Mouse (Mus musculus) embryo, embryonic 11.5 days (tissue): ENCODE data around the gene Cyp2d40.
"Not testable (repeated sequence)": the region's sequence is repeated elsewhere in the genome, so short reads cannot be mapped to it uniquely, and the experiment has no call there.

ENCODE experiments used
- DNase-seq: peaks from one replicate; pipeline ENCODE4 v3.0.0-alpha.2; 2012; ENCODE audit warnings: low read depth, low spot score

The Cyp2d40 gene

GRCm38 (mm10) chr15:82763631-82764420 is at the start of gene Cyp2d40:
Gene Cyp2d40 (minus strand): TSS chr15:82764183.
- no peak for DNase-seq

GRCm38 (mm10) chr15:82810556-82810955 is 46.6 kb upstream of the Cyp2d40 start:
- no peak for DNase-seq

- DNase-seq = no peak
Measured at GRCm38 (mm10) chr15:82809511-82809910, 45.5 kb upstream of the Cyp2d40 start.

GRCm38 (mm10) chr15:82806969-82807763 is 43.2 kb upstream of the Cyp2d40 start:
- no peak for DNase-seq

GRCm38 (mm10) chr15:82804708-82805639 is 41.0 kb upstream of the Cyp2d40 start:
- peak; percentile 57 for DNase-seq

GRCm38 (mm10) chr15:82795936-82796440 is 32.0 kb upstream of the Cyp2d40 start:
- no peak for DNase-seq

- DNase-seq = no peak
Measured at GRCm38 (mm10) chr15:82794277-82794676, 30.3 kb upstream of the Cyp2d40 start, which contains the start of gene Cyp2d26. Gene Cyp2d26 (minus strand): TSS chr15:82794294.

- DNase-seq = no peak
Measured at GRCm38 (mm10) chr15:82793868-82794267, 29.9 kb upstream of the Cyp2d40 start.

GRCm38 (mm10) chr15:82793454-82793853 is 29.5 kb upstream of the Cyp2d40 start:
- no peak for DNase-seq

- DNase-seq = no peak
Measured at GRCm38 (mm10) chr15:82792566-82792965, 28.6 kb upstream of the Cyp2d40 start.

GRCm38 (mm10) chr15:82784581-82784980 is 20.6 kb upstream of the Cyp2d40 start:
- DNase-seq = no peak

GRCm38 (mm10) chr15:82783800-82784199 is 19.8 kb upstream of the Cyp2d40 start:
- DNase-seq = no peak

GRCm38 (mm10) chr15:82777856-82778255 is 13.9 kb upstream of the Cyp2d40 start:
- not testable (repeated sequence) for DNase-seq

- DNase-seq = no peak
Measured at GRCm38 (mm10) chr15:82765943-82766342, 2.0 kb upstream of the Cyp2d40 start.

- DNase-seq = no peak
Measured at GRCm38 (mm10) chr15:82764881-82765280, 898 bp upstream of the Cyp2d40 start.

GRCm38 (mm10) chr15:82748141-82748540 is 15.8 kb downstream of the Cyp2d40 start:
- no peak for DNase-seq

- DNase-seq = no peak
Measured at GRCm38 (mm10) chr15:82747516-82747915, 16.5 kb downstream of the Cyp2d40 start.

GRCm38 (mm10) chr15:82733331-82733925 is 30.6 kb downstream of the Cyp2d40 start:
- DNase-seq = not testable (repeated sequence)
